Mouse (Mus musculus) C2C12 (cell line): ENCODE measurements around the gene Rhox2b. TPM values are rescaled to one million over a fixed set of nuclear protein-coding genes. Genes with fewer than 3 reads are reported as not detected.
"Not testable (repeated sequence)": the region's sequence is repeated elsewhere in the genome, so short reads cannot be mapped to it uniquely, and the experiment has no call there.

ENCODE experiments used
- H3K27me3 ChIP-seq: one replicate; pipeline ENCODE4 v1.6.1; 2011; ENCODE audit not compliant: control insufficient read depth, insufficient read depth, insufficient read length
- H3K36me3 ChIP-seq: one replicate; pipeline ENCODE4 v1.6.1; 2011; ENCODE audit not compliant: control insufficient read depth, insufficient read depth
- H3K4me3 ChIP-seq: one replicate; pipeline ENCODE4 v1.5.1; 2011; ENCODE audit warnings: mild to moderate bottlenecking, control low read depth; ENCODE audit not compliant: poor library complexity, insufficient read depth, severe bottlenecking
- H3K79me2 ChIP-seq: one replicate; pipeline ENCODE4 v1.6.1; 2011; ENCODE audit not compliant: control insufficient read depth, insufficient read depth
- H3K79me3 ChIP-seq: one replicate; pipeline ENCODE4 v1.6.1; 2011; ENCODE audit warnings: low read depth, control low read depth
- H3ac ChIP-seq: one replicate; pipeline ENCODE3; 2011; ENCODE audit warnings: low read depth; ENCODE audit not compliant: control insufficient read depth, insufficient read length
- long read RNA-seq, 2 experiments: library from polyadenylated mRNA; unstranded; transcript quantifications; one replicate each; pipeline ENCODE4 v2.0.0; 2019 to 2020
- polyA plus RNA-seq: library from polyadenylated mRNA; unstranded; fragments of >200 nt; fragmentation: generic; extraction: Trizol; gene quantifications from one replicate; pipeline ENCODE4 v1.2.1, GENCODE M21; 2012; ENCODE audit warnings: missing spikeins

Rhox2b gene
- not detected for polyA plus RNA-seq
- long read RNA-seq, experiment 1: 0 reads
- long read RNA-seq, experiment 2: 0 reads

GRCm38 (mm10) chrX:37411767-37412166, at the start of gene Rhox2b:
Gene Rhox2b (plus strand): TSS chrX:37412067.
- H3ac ChIP-seq, H3K79me2 ChIP-seq, H3K36me3 ChIP-seq, H3K27me3 ChIP-seq, H3K79me3 ChIP-seq, H3K4me3 ChIP-seq: not testable (repeated sequence)

GRCm38 (mm10) chrX:37379728-37380127, 32.1 kb upstream of the Rhox2b start, which contains the start of gene Rhox3a2:
Gene Rhox3a2 (plus strand): TSS chrX:37380028.
- not testable (repeated sequence) for H3K4me3 ChIP-seq, H3K36me3 ChIP-seq, H3K79me3 ChIP-seq, H3K27me3 ChIP-seq, H3ac ChIP-seq, H3K79me2 ChIP-seq

DNA sequence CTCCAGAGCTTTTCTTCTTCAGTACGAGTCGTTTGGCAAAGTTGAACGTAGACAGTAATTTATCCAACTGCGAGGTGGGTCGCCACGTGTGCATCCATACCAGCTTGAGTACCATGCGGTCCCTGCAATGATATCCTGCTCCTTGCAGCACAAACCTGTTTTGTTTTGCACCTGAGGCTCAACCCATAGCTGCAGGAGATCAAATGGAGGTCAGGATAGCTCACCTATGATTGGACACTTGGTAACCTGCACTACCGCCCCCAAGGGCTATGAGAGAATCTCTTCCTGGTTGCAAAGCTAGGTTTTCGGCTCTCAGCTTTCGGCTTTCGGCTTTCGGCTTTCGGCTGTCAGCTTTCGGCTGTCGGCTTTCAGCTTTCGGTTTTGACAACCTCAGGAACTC, 21.3 kb upstream of the Rhox2b start, which contains the start of gene Rhox4a2:
Gene Rhox4a2, plus strand, starts transcription at position 301 of the 400 bp plus-strand sequence.
- H3K36me3 ChIP-seq, H3ac ChIP-seq, H3K79me3 ChIP-seq, H3K79me2 ChIP-seq, H3K4me3 ChIP-seq, H3K27me3 ChIP-seq: not testable (repeated sequence)

DNA sequence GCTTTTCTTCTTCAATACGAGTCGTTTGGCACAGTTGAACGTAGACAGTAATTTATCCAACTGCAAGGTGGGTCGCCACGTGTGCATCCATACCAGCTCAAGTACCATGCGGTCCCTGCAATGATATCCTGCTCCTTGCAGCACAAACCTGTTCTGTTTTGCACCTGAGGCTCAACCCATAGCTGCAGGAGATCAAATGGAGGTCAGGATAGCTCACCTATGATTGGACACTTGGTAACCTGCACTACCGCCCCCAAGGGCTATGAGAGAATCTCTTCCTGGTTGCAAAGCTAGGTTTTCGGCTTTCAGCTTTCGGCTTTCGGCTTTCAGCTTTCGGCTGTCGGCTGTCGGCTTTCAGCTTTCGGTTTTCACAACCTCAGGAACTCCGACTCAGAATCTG, 20.3 kb downstream of the Rhox2b start, which contains the start of gene Rhox4b:
Gene Rhox4b, plus strand, starts transcription at position 301 of the 400 bp plus-strand sequence.
- H3K4me3 ChIP-seq, H3K79me2 ChIP-seq, H3K36me3 ChIP-seq, H3ac ChIP-seq, H3K27me3 ChIP-seq, H3K79me3 ChIP-seq: not testable (repeated sequence)

DNA sequence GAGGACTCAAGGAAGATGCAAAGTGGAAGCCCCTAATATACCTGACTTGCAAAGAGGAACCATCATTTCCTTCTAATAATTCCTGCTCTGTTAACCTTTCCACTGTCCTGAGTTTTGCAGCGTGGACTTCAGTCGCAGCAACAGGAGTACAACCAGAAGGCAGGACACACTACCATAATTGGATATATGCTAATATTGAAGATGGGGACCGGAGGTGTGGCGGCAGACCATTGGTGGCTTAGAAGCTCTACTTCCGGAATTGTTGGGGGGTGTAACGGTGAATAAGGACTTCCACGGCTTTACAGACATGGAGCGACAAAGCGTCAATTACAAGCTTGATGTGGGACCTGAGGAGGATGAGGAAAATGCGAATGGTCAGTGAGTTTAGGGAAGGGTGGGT, 41.5 kb downstream of the Rhox2b start, which contains the start of gene Rhox2c:
Gene Rhox2c, plus strand, starts transcription at position 301 of the 400 bp plus-strand sequence.
- not testable (repeated sequence) for H3K79me3 ChIP-seq, H3K79me2 ChIP-seq, H3K27me3 ChIP-seq, H3K36me3 ChIP-seq, H3K4me3 ChIP-seq, H3ac ChIP-seq

DNA sequence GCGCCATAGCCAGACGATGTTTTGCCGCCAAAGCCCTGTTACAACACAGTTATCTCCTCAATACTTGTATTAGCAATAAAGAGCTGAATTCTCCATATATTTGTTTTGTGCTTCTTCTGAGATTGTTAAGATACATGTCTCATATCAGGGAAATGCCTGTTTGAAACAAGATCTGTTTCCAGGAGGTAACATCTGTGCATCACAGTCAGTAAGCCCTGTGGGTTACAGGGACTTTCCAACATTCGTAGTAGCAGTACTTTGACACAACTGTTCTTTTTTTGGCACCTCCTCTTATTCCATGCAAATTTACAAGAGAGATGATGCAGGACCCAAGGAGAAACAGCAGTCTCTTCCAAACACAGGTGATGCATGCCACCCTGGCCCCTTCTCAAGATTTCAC, 46.4 kb downstream of the Rhox2b start, which contains the start of gene Rhox3c:
Gene Rhox3c, plus strand, starts transcription at position 301 of the 400 bp plus-strand sequence.
- H3ac ChIP-seq, H3K36me3 ChIP-seq, H3K79me3 ChIP-seq, H3K79me2 ChIP-seq, H3K27me3 ChIP-seq, H3K4me3 ChIP-seq: not testable (repeated sequence)

Other genes with a start within 250 kb of the Rhox2b start
- 0.04 TPM for gene Akap14, start 243.2 kb upstream of the Rhox2b start, polyA plus RNA-seq
- gene Ndufa1, start 220.9 kb upstream of the Rhox2b start, polyA plus RNA-seq: 254 TPM
- gene Rnf113a1, start 220.8 kb upstream of the Rhox2b start, polyA plus RNA-seq: 4.5 TPM
- gene Gm9, start 201.0 kb upstream of the Rhox2b start, polyA plus RNA-seq: not detected
- gene Rhox1, start 189.8 kb upstream of the Rhox2b start, polyA plus RNA-seq: not detected
- not detected for gene Rhox2a, start 167.1 kb upstream of the Rhox2b start, polyA plus RNA-seq
- not detected for gene Rhox3a, start 162.1 kb upstream of the Rhox2b start, polyA plus RNA-seq
- not detected for gene Rhox4a, start 146.7 kb upstream of the Rhox2b start, polyA plus RNA-seq
- not detected for gene Rhox3a2, start 32.0 kb upstream of the Rhox2b start, polyA plus RNA-seq
- not detected for gene Rhox4a2, start 21.2 kb upstream of the Rhox2b start, polyA plus RNA-seq
- gene Rhox4b, start 20.4 kb downstream of the Rhox2b start, polyA plus RNA-seq: not detected
- not detected for gene Rhox2c, start 41.6 kb downstream of the Rhox2b start, polyA plus RNA-seq
- not detected for gene Rhox3c, start 46.5 kb downstream of the Rhox2b start, polyA plus RNA-seq
- gene Rhox4c, start 68.3 kb downstream of the Rhox2b start, polyA plus RNA-seq: not detected
- gene Rhox2d, start 81.4 kb downstream of the Rhox2b start, polyA plus RNA-seq: not detected
- not detected for gene Rhox4d, start 102.3 kb downstream of the Rhox2b start, polyA plus RNA-seq
- not detected for gene Rhox2e, start 118.4 kb downstream of the Rhox2b start, polyA plus RNA-seq
- not detected for gene Rhox3e, start 130.0 kb downstream of the Rhox2b start, polyA plus RNA-seq
- gene Rhox4e, start 145.3 kb downstream of the Rhox2b start, polyA plus RNA-seq: not detected
- not detected for gene Rhox2f, start 159.3 kb downstream of the Rhox2b start, polyA plus RNA-seq
- gene Rhox3f, start 168.9 kb downstream of the Rhox2b start, polyA plus RNA-seq: not detected
- not detected for gene Rhox4f, start 195.6 kb downstream of the Rhox2b start, polyA plus RNA-seq
- gene Rhox3g, start 216.5 kb downstream of the Rhox2b start, polyA plus RNA-seq: not detected
- not detected for gene Rhox2g, start 231.4 kb downstream of the Rhox2b start, polyA plus RNA-seq
- gene Rhox4g, start 239.3 kb downstream of the Rhox2b start, polyA plus RNA-seq: not detected